Mouse (Mus musculus) ES-Bruce4 (cell line): ENCODE results near the gene Nfkbib. TPM values are rescaled to one million over a fixed set of nuclear protein-coding genes. Genes with fewer than 3 reads are reported as not detected.

Experiments used
- H3K27ac ChIP-seq: 2 replicates; pipeline ENCODE4 v1.5.1; 2012; ENCODE audit warnings: low read length, inconsistent platforms; ENCODE audit not compliant: insufficient read depth
- H3K27me3 ChIP-seq: 2 replicates; pipeline ENCODE4 v1.6.1; 2012; ENCODE audit warnings: mild to moderate bottlenecking, low read length, inconsistent platforms; ENCODE audit not compliant: control insufficient read depth, poor library complexity, insufficient read depth, severe bottlenecking
- H3K36me3 ChIP-seq: 2 replicates; pipeline ENCODE4 v1.6.1; 2012; ENCODE audit warnings: inconsistent platforms, mild to moderate bottlenecking, low read length, moderate library complexity; ENCODE audit not compliant: control insufficient read depth, poor library complexity, insufficient read depth, severe bottlenecking
- H3K4me1 ChIP-seq: one replicate; pipeline ENCODE4 v1.8.1; 2011; ENCODE audit warnings: low read length; ENCODE audit not compliant: control insufficient read depth, insufficient read depth
- H3K4me3 ChIP-seq: 2 replicates; pipeline ENCODE4 v1.5.1; 2011; ENCODE audit warnings: low read depth, mild to moderate bottlenecking, low read length
- H3K9ac ChIP-seq: 2 replicates; pipeline ENCODE4 v1.6.1; 2012; ENCODE audit warnings: low read depth, mild to moderate bottlenecking, inconsistent platforms; ENCODE audit not compliant: poor library complexity, severe bottlenecking
- H3K9me3 ChIP-seq: replicated peaks from 2 replicates; pipeline ENCODE4 v1.6.1; 2012; ENCODE audit warnings: mild to moderate bottlenecking, low read length, inconsistent platforms; ENCODE audit not compliant: control insufficient read depth, poor library complexity, insufficient read depth, severe bottlenecking
- CTCF ChIP-seq: IDR thresholded peaks from one replicate; pipeline ENCODE4 v1.8.1; 2011; ENCODE audit warnings: low read depth, low read length
- EP300 ChIP-seq: IDR thresholded peaks from 2 replicates; pipeline ENCODE4 v1.6.1; 2011; ENCODE audit warnings: low read depth, low read length; ENCODE audit not compliant: insufficient read depth
- POLR2A ChIP-seq: IDR thresholded peaks from one replicate; pipeline ENCODE4 v1.8.1; 2011; ENCODE audit warnings: low read length; ENCODE audit not compliant: insufficient read depth
- polyA plus RNA-seq: library from polyadenylated mRNA; stranded (reverse); fragments of >200 nt; gene quantifications from 2 replicates; pipeline ENCODE4 v1.2.4, GENCODE M21; 2011; ENCODE audit warnings: low read depth; ENCODE audit not compliant: missing spikeins, insufficient read depth, insufficient read length

The Nfkbib gene
- polyA plus RNA-seq, 1 experiment, result 23.8 TPM

DNA sequence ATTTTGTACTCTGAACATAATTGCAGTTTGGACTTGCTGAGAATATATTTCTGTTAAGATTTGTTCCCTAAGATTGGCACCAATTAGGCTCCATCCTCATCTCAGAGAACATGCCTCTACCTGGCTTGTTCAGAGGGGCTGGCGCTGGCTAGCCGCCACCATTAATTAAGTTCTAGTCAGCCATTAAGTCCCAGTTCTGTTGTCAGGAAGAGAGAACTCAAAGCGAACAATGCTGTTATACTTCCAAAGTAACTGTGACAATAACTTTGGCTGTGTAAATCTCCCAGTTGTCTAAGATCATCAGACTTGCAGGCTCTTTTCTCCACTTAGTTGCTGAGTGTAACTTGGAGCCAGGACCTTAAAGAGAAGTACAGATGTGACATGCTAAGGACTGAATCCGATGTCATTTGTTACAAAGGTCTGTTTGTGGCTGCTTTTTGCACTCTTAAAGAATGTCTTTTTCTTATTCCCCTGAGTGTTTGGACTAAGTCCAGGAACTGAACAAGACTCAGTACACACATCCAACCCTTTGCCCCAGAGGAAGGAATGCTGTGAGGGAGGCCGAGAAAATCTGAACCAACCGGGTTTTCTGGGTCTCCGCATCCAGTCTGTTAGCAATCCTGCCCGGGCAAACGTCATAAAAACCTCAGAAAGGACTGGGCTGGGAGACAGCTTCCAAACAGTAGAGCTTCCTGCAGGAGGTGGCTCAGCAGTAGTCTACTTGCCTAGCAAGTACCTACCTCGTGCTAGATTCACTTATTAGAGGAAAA is 34.8 kb upstream of the Nfkbib start:
- peak overlapping the region; percentile 100 for H3K27ac ChIP-seq
- H3K9me3 ChIP-seq, result no peaks in the 10 kb centered on the region
- peak overlapping the region; percentile 46 for H3K9ac ChIP-seq
- no peaks in the 10 kb centered on the region for H3K27me3 ChIP-seq
- no peak for TF ChIP-seq POLR2A
- no peak for TF ChIP-seq EP300
- no peak for TF ChIP-seq CTCF
- peaks cover 5% of the 10 kb centered on the region for H3K36me3 ChIP-seq
- peaks cover 9% of the 10 kb centered on the region for H3K4me1 ChIP-seq
- H3K4me3 ChIP-seq, result peak overlapping the region; percentile 1; the same call in 1 of the 2 replicates

DNA sequence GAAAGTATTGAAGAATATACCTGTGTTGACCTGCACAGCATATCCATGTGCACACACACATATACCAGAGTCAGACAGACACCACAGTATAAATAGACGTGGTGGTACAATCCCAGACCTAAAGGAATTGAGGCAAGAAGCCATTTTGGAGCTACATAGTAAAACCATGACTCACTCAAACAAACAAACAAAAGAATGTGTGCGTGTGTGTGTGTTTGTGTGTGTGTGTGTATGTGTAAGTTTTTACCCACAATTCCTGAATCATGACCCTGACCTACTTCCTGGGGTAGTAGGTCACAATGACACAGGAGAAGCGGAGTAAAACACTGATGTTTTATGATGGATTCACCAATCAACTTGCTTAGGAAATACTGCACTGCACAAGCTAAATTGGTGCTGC is 34.1 kb upstream of the Nfkbib start:
- Histone ChIP-seq H3K27ac (peak overlapping the region; percentile 100), H3K4me1 (peaks cover 9% of the 10 kb centered on the region)

DNA sequence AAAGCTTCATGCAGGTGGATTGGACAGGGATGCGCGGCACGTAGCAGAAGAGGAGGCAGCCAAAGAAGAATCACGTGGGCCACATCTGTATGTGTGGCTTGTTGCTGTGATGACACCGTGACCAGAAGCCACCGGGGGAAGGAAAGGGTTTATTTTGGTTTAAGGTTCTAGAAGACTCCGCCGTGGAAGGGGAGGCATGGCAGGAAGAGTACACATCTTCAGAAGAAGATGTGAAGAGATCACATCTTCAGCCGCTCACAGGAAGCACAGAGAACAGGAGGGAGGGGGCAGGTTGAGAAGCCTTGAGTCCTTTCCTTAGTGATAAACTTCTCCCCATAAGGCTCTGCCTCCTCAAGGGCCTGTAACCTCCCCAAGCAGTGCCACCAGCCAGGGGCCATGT is 32.7 kb upstream of the Nfkbib start:
- Histone ChIP-seq H3K27me3 (no peaks in the 10 kb centered on the region), H3K9ac (no peak overlapping the region), H3K4me3 (no peak overlapping the region), H3K4me1 (peaks cover 5% of the 10 kb centered on the region), H3K9me3 (no peaks in the 10 kb centered on the region), H3K36me3 (peaks cover 5% of the 10 kb centered on the region), H3K27ac (no peak overlapping the region)
- TF ChIP-seq POLR2A (no peak), CTCF (no peak), EP300 (no peak)

More for the DNA sequence above, 34.1 kb upstream of the Nfkbib start:
- Histone ChIP-seq H3K27me3 (no peaks in the 10 kb centered on the region), H3K9me3 (no peaks in the 10 kb centered on the region), H3K9ac (peak overlapping the region; percentile 46), H3K36me3 (peaks cover 5% of the 10 kb centered on the region), H3K4me3 (no peak overlapping the region)
- no peak for TF ChIP-seq POLR2A
- no peak for TF ChIP-seq CTCF
- TF ChIP-seq EP300, result no peak

DNA sequence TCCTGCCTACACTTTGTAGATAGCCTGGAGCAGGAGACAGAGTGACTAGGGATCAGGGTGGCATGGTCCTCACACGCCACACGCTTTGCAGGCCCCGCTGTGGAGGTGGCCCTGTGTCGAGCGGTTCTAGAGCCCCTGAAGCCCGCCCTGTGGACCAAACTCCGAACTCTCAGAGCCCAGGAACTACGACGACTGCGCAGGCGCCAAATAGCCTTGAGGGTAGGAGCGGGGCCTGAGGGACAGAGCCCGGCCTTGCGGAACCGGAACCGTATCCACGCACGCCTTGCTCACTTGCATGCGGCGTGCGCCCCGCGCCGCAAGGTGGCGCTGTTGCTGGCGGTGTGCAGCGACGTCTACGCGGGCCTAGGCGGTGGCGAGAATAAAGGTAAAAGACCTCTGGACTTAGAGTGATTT is 29.3 kb upstream of the Nfkbib start:
- H3K27me3 ChIP-seq, result no peaks in the 10 kb centered on the region
- peak overlapping the region; percentile 62 for H3K27ac ChIP-seq
- peak overlapping the region; percentile 90 for H3K4me3 ChIP-seq
- no peaks in the 10 kb centered on the region for H3K9me3 ChIP-seq
- H3K4me1 ChIP-seq, result peaks cover 1% of the 10 kb centered on the region
- H3K9ac ChIP-seq, result peak overlapping the region; percentile 74
- TF ChIP-seq POLR2A, result no peak
- TF ChIP-seq CTCF, result peak; percentile 97
- TF ChIP-seq EP300, result peak; percentile 37; the same call in 1 of the 2 replicates
- peaks cover 5% of the 10 kb centered on the region for H3K36me3 ChIP-seq

DNA sequence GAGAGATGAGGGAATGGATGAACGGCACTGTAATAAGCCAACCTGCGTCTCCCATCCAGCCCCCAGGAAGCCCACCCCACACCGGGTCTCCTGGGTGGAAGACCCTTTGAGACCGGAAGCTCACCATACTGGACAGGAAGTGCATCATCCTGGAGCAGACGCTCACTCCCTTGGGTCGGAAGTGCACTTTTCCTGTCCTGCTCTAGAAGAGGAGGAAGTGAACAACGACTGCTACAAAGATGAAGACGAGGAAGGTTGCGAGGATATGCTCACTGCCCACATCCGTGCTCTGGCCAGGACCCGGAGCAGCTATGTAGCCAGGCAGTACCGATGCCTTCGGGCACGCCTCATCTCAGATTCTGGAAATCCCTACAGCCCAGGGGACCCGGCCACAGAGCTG is 28.5 kb upstream of the Nfkbib start:
- H3K9ac ChIP-seq, result peak overlapping the region; percentile 74
- H3K4me3 ChIP-seq, result peak overlapping the region; percentile 90
- peak overlapping the region; percentile 62 for H3K27ac ChIP-seq

DNA sequence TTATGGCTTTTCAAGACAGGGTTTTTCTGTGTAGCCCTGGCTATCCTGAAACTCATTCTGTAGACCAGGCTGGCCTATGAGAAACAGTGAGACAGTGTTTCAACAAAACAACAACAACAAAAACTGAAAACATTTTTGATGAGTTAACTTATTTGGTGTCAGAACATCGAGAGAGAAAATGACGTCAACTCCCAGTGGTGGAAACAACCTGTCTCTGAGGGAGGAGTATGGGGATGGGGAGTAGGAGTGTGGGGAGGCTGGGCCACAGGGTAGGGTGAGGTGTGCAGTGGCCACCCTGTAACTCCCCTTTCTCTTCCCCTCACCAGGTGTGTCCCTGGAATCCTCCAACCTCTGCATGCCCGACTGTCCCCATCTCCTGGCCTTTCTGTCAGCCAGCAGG is 27.2 kb upstream of the Nfkbib start:
- Histone ChIP-seq H3K9me3 (no peaks in the 10 kb centered on the region), H3K27ac (no peak overlapping the region), H3K9ac (no peak overlapping the region), H3K4me1 (peaks cover 7% of the 10 kb centered on the region), H3K36me3 (peaks cover 4% of the 10 kb centered on the region), H3K27me3 (no peaks in the 10 kb centered on the region), H3K4me3 (no peak overlapping the region)
- TF ChIP-seq CTCF (no peak), POLR2A (no peak), EP300 (no peak)

More for the DNA sequence above, 28.5 kb upstream of the Nfkbib start:
- Histone ChIP-seq H3K9me3 (no peaks in the 10 kb centered on the region), H3K4me1 (peaks cover 1% of the 10 kb centered on the region), H3K27me3 (no peaks in the 10 kb centered on the region), H3K36me3 (peaks cover 5% of the 10 kb centered on the region)
- TF ChIP-seq POLR2A, result peak; percentile 47
- no peak for TF ChIP-seq CTCF
- TF ChIP-seq EP300, result no peak
